Mouse (Mus musculus) forebrain, embryonic 10.5 days (tissue): ENCODE results near the gene Cuedc1. TPM values are rescaled to one million over a fixed set of nuclear protein-coding genes. Genes with fewer than 3 reads are reported as not detected.
A peak's percentile ranks its signal among the peaks of the same experiment; 100 is the strongest.

ENCODE experiments used
- DNase-seq: peaks from one replicate; pipeline ENCODE4 v3.0.0-alpha.2; 2017; ENCODE audit warnings: low spot score; ENCODE audit errors: extremely low spot score
- H3K27ac ChIP-seq: fragments of 300-500 bp; sonication (generic); 2 replicates; pipeline ENCODE4 v1.5.1; 2016; ENCODE audit warnings: mild to moderate bottlenecking
- H3K27me3 ChIP-seq: fragments of 300-500 bp; sonication (generic); 2 replicates; pipeline ENCODE4 v1.6.1; 2016; ENCODE audit warnings: mild to moderate bottlenecking; ENCODE audit not compliant: poor library complexity, severe bottlenecking
- H3K36me3 ChIP-seq: fragments of 300-500 bp; sonication (generic); replicated peaks from 2 replicates; pipeline ENCODE4 v1.6.1; 2016; ENCODE audit warnings: mild to moderate bottlenecking, moderate library complexity
- H3K4me1 ChIP-seq: fragments of 300-500 bp; sonication (generic); 2 replicates; pipeline ENCODE4 v1.6.1; 2016
- H3K4me3 ChIP-seq: fragments of 300-500 bp; sonication (generic); 2 replicates; pipeline ENCODE4 v1.5.1; 2016; ENCODE audit warnings: mild to moderate bottlenecking, moderate library complexity
- H3K9me3 ChIP-seq: fragments of 300-500 bp; sonication (generic); 2 replicates; pipeline ENCODE4 v1.6.1; 2016; ENCODE audit warnings: mild to moderate bottlenecking, moderate library complexity
- WGBS: fragments of 180-500 bp; shearing (Covaris S2); methylation state at CpG from one replicate; pipeline ENCODE4 v1.1.7; 2016; 5-methylcytosine and 5-hydroxymethylcytosine counted together
- polyA plus RNA-seq: library from polyadenylated mRNA; unstranded; fragments of >200 nt; fragmentation: Nextera tagmentation; extraction: Ambion mirVana; gene quantifications from 2 replicates; pipeline ENCODE4 v1.2.1, GENCODE M21; 2016

Gene Cuedc1
- polyA plus RNA-seq, 1 experiment from 2014 or later: 24.9 TPM

- H3K27ac ChIP-seq: no peak overlapping the region
- no peak for DNase-seq
- peaks cover 50% of the 10 kb centered on the region for H3K36me3 ChIP-seq
- peaks cover 29% of the 10 kb centered on the region for H3K4me1 ChIP-seq
- no peaks in the 10 kb centered on the region for H3K9me3 ChIP-seq
- 90% methylated on average over 5 of the region's 5 CpGs for WGBS
- H3K4me3 ChIP-seq: no peak overlapping the region
- H3K27me3 ChIP-seq: peaks cover 10% of the 10 kb centered on the region; the same call in 1 of the 2 replicates
Observed at GRCm38 (mm10) chr11:88211824-88212582, 114.1 kb downstream of the Cuedc1 start.

GRCm38 (mm10) chr11:88213757-88214156 is 115.9 kb downstream of the Cuedc1 start:
- Histone ChIP-seq H3K9me3 (no peaks in the 10 kb centered on the region), H3K36me3 (peaks cover 34% of the 10 kb centered on the region), H3K4me1 (peaks cover 29% of the 10 kb centered on the region), H3K27me3 (peaks cover 22% of the 10 kb centered on the region), H3K4me3 (no peak overlapping the region), H3K27ac (0 out of 2 replicates have a peak overlapping the region, but pooled peaks have one; percentile 40)
- no peak for DNase-seq
- WGBS: 70% methylated on average over 6 of the region's 6 CpGs

- Histone ChIP-seq H3K4me3 (no peak overlapping the region), H3K9me3 (no peaks in the 10 kb centered on the region), H3K27me3 (peaks cover 24% of the 10 kb centered on the region), H3K27ac (0 out of 2 replicates have a peak overlapping the region, but pooled peaks have one; percentile 12), H3K4me1 (peaks cover 29% of the 10 kb centered on the region), H3K36me3 (peaks cover 20% of the 10 kb centered on the region)
- WGBS: 74% methylated on average over 21 of the region's 21 CpGs
- no peak for DNase-seq
Observed at GRCm38 (mm10) chr11:88214881-88215831, 117.3 kb downstream of the Cuedc1 start.

- Histone ChIP-seq H3K27me3 (peaks cover 24% of the 10 kb centered on the region), H3K4me3 (no peak overlapping the region), H3K9me3 (no peaks in the 10 kb centered on the region), H3K27ac (peak overlapping the region; percentile 76), H3K4me1 (peaks cover 29% of the 10 kb centered on the region), H3K36me3 (peaks cover 9% of the 10 kb centered on the region)
- WGBS: 23% methylated on average over 10 of the region's 10 CpGs
- peak; percentile 77 for DNase-seq
Observed at GRCm38 (mm10) chr11:88216231-88216685, 118.4 kb downstream of the Cuedc1 start.

- Histone ChIP-seq H3K27me3 (peaks cover 24% of the 10 kb centered on the region), H3K4me3 (no peak overlapping the region), H3K36me3 (no peaks in the 10 kb centered on the region), H3K9me3 (no peaks in the 10 kb centered on the region), H3K4me1 (peaks cover 29% of the 10 kb centered on the region), H3K27ac (0 out of 2 replicates have a peak overlapping the region, but pooled peaks have one; percentile 51)
- DNase-seq: no peak
- 92% methylated on average over 6 of the region's 6 CpGs for WGBS
Observed at GRCm38 (mm10) chr11:88218155-88218554, 120.3 kb downstream of the Cuedc1 start.

GRCm38 (mm10) chr11:88218586-88218985 is 120.7 kb downstream of the Cuedc1 start:
- Histone ChIP-seq H3K4me1 (peaks cover 29% of the 10 kb centered on the region), H3K36me3 (no peaks in the 10 kb centered on the region), H3K27ac (peak overlapping the region; percentile 51; the same call in 1 of the 2 replicates), H3K27me3 (peaks cover 24% of the 10 kb centered on the region), H3K9me3 (no peaks in the 10 kb centered on the region), H3K4me3 (no peak overlapping the region)
- 70% methylated on average over 7 of the region's 7 CpGs for WGBS
- DNase-seq: no peak

GRCm38 (mm10) chr11:88221929-88222475 is 124.1 kb downstream of the Cuedc1 start:
- Histone ChIP-seq H3K27ac (no peak overlapping the region), H3K4me1 (no peaks in the 10 kb centered on the region; the same call in 1 of the 2 replicates), H3K4me3 (no peak overlapping the region), H3K36me3 (no peaks in the 10 kb centered on the region), H3K27me3 (peaks cover 14% of the 10 kb centered on the region), H3K9me3 (no peaks in the 10 kb centered on the region)
- no peak for DNase-seq
- WGBS: 94% methylated on average over 15 of the region's 15 CpGs

GRCm38 (mm10) chr11:88227001-88227957 is 129.4 kb downstream of the Cuedc1 start:
- Histone ChIP-seq H3K4me3 (no peak overlapping the region), H3K36me3 (no peaks in the 10 kb centered on the region), H3K27ac (no peak overlapping the region), H3K4me1 (peaks cover 8% of the 10 kb centered on the region), H3K9me3 (no peaks in the 10 kb centered on the region), H3K27me3 (peaks cover 24% of the 10 kb centered on the region)
- WGBS: 90% methylated on average over 17 of the region's 17 CpGs
- no peak for DNase-seq

- peaks cover 48% of the 10 kb centered on the region for H3K4me1 ChIP-seq
- WGBS: 78% methylated on average over 4 of the region's 4 CpGs
- H3K27ac ChIP-seq: peak overlapping the region; percentile 53
- no peak overlapping the region for H3K4me3 ChIP-seq
- no peaks in the 10 kb centered on the region for H3K9me3 ChIP-seq
- no peak for DNase-seq
- peaks cover 36% of the 10 kb centered on the region for H3K27me3 ChIP-seq
- H3K36me3 ChIP-seq: no peaks in the 10 kb centered on the region
Observed at GRCm38 (mm10) chr11:88231213-88231790, 133.4 kb downstream of the Cuedc1 start.

GRCm38 (mm10) chr11:88233528-88234427 is 135.9 kb downstream of the Cuedc1 start:
- H3K27ac ChIP-seq: peak overlapping the region; percentile 90
- H3K9me3 ChIP-seq: no peaks in the 10 kb centered on the region
- no peaks in the 10 kb centered on the region for H3K36me3 ChIP-seq
- peaks cover 67% of the 10 kb centered on the region for H3K4me1 ChIP-seq
- 40% methylated on average over 17 of the region's 17 CpGs for WGBS
- no peak for DNase-seq
- peaks cover 58% of the 10 kb centered on the region for H3K27me3 ChIP-seq
- no peak overlapping the region for H3K4me3 ChIP-seq
